Mouse (Mus musculus) embryonic stem cell, embryonic (primary cell): Measurements from ENCODE around the gene Tmc6.

Source experiments
- CTCF ChIA-PET, 4 experiments: fragments of 300-600 bp in 2 of 4; fragments of 350-600 bp in 2 of 4; sonication (Branson Sonifier 250); formaldehyde crosslinking; loops; one replicate each; lab custom pipeline; 2022; ENCODE audit warnings: inconsistent platforms in 2 of 4; lab: Charles Lee
- POLR2A ChIA-PET, 4 experiments: fragments of 300-600 bp in 2 of 4; fragments of 350-600 bp in 2 of 4; sonication (Branson Sonifier 250); formaldehyde crosslinking; loops; one replicate each; lab custom pipeline; 2022; ENCODE audit warnings: antibody characterized with exemption in 4 of 4, inconsistent platforms in 1 of 4; lab: Charles Lee

The Tmc6 gene

GRCm38 (mm10) chr11:117729798-117730489 is 52.1 kb downstream of the Tmc6 start:
- POLR2A ChIA-PET, result interaction anchor here in 3 of 4 experiments (0.5 to 2.1 kb wide), 15 partner anchors 9 to 353 kb away, joined by 3 to 9 read pairs (median 4); partner anchors contain the start of gene Tnrc6c (in 2 of the 3)
- CTCF ChIA-PET, result interaction anchor here (0.6 to 2.2 kb wide), 9 partner anchors 17 to 1215 kb away, joined by 3 to 7 read pairs (median 3); no protein-coding TSS in a partner anchor

GRCm38 (mm10) chr11:117729341-117729740 is 52.7 kb downstream of the Tmc6 start:
- ChIA-PET CTCF (interaction anchor here (0.6 to 2.2 kb wide), 6 partner anchors 20 to 1498 kb away, joined by 3 to 7 read pairs (median 3); no protein-coding TSS in a partner anchor), POLR2A (interaction anchor here in 3 of 4 experiments (0.6 to 2.0 kb wide), 13 partner anchors 8 to 352 kb away, joined by 3 to 8 read pairs (median 4); partner anchors contain the start of gene Tnrc6c (in 2 of the 3))

GRCm38 (mm10) chr11:117728841-117729240 is 53.2 kb downstream of the Tmc6 start:
- POLR2A ChIA-PET, result interaction anchor here in 2 of 4 experiments (0.6 to 1.9 kb wide), 13 partner anchors 9 to 151 kb away, joined by 3 to 6 read pairs (median 3); partner anchors contain the start of genes Gm20708 (in 1 of the 2), Syngr2 (in 1 of the 2) and Tnrc6c (in 1 of the 2)
- CTCF ChIA-PET, result interaction anchor here (0.6 to 2.2 kb wide), 7 partner anchors 19 to 1498 kb away, joined by 3 to 8 read pairs (median 3); no protein-coding TSS in a partner anchor

- POLR2A ChIA-PET, result interaction anchor here in 2 of 4 experiments (0.6 to 1.9 kb wide), 14 partner anchors 9 to 1155 kb away, joined by 3 to 6 read pairs (median 4); partner anchors contain the start of genes Gm20708 (in 1 of the 2), Syngr2 (in 1 of the 2) and Tnrc6c (in 1 of the 2)
- CTCF ChIA-PET, result interaction anchor here (0.6 to 1.0 kb wide), 6 partner anchors 344 to 1497 kb away, joined by 3 to 8 read pairs (median 3); no protein-coding TSS in a partner anchor
These were observed 53.8 kb downstream of the Tmc6 start for GRCm38 (mm10) chr11:117728245-117728644.

- POLR2A ChIA-PET, result interaction anchor here in 1 of 4 experiments (0.6 to 1.9 kb wide), 3 partner anchors 14 to 339 kb away, joined by 3 to 5 read pairs (median 3); no protein-coding TSS in a partner anchor
- CTCF ChIA-PET, result interaction anchor here in 2 of 4 experiments (0.6 to 1.0 kb wide), 4 partner anchors 12 to 342 kb away, joined by 3 read pairs; no protein-coding TSS in a partner anchor
These were observed 55.0 kb downstream of the Tmc6 start for GRCm38 (mm10) chr11:117727031-117727430.

- ChIA-PET POLR2A (interaction anchor here in 3 of 4 experiments (0.6 to 1.7 kb wide), 10 partner anchors 9 to 70 kb away, joined by 3 to 5 read pairs (median 3); no protein-coding TSS in a partner anchor), CTCF (interaction anchor here (0.6 to 1.2 kb wide), 4 partner anchors 11 to 1741 kb away, joined by 3 read pairs; no protein-coding TSS in a partner anchor)
These were observed 57.2 kb downstream of the Tmc6 start for GRCm38 (mm10) chr11:117724604-117725301.

- POLR2A ChIA-PET, result interaction anchor here in 2 of 4 experiments (0.5 to 3.2 kb wide), 5 partner anchors 12 to 152 kb away, joined by 4 to 14 read pairs (median 6); no protein-coding TSS in a partner anchor
- CTCF ChIA-PET, result interaction anchor here in 3 of 4 experiments (1.0 to 1.9 kb wide), 5 partner anchors 9 to 327 kb away, joined by 3 to 8 read pairs (median 3); no protein-coding TSS in a partner anchor
These were observed 63.2 kb downstream of the Tmc6 start for GRCm38 (mm10) chr11:117718838-117719237.
